Mouse (Mus musculus) brain, embryonic 14.5 days (tissue): ENCODE measurements around the gene Mettl1. TPM values are rescaled to one million over a fixed set of nuclear protein-coding genes. Genes with fewer than 3 reads are reported as not detected.
"Not testable (repeated sequence)": the region's sequence is repeated elsewhere in the genome, so short reads cannot be mapped to it uniquely, and the experiment has no call there.

Source experiments
- DNase-seq: peaks from one replicate; pipeline ENCODE4 v3.0.0-alpha.2; 2011; ENCODE audit warnings: low read depth
- CTCF ChIP-seq: fragments of 200-500 bp; IDR thresholded peaks from 2 replicates; pipeline ENCODE4 v1.5.1; 2012; ENCODE audit warnings: inconsistent platforms, mild to moderate bottlenecking, moderate library complexity, borderline replicate concordance; ENCODE audit not compliant: insufficient read depth, insufficient read length; ENCODE audit errors: extremely low read depth
- POLR2A ChIP-seq: fragments of 200-500 bp; IDR thresholded peaks from 2 replicates; pipeline ENCODE4 v1.6.1; 2012; ENCODE audit warnings: mild to moderate bottlenecking, inconsistent platforms, borderline replicate concordance; ENCODE audit not compliant: poor library complexity, insufficient read depth, insufficient read length, severe bottlenecking; ENCODE audit errors: extremely low read depth
- polyA plus RNA-seq: library from polyadenylated mRNA; depleted of rRNA; stranded (reverse); fragments of >200 nt; gene quantifications from 2 replicates; pipeline ENCODE4 v1.2.3, GENCODE M21; 2012

The Mettl1 gene
- polyA plus RNA-seq, 1 experiment: 15.8 TPM

- DNase-seq: no peak
- TF ChIP-seq CTCF: no peak
- TF ChIP-seq POLR2A: no peak
These were observed 30.0 kb downstream of the Mettl1 start for GRCm38 (mm10) chr10:127071203-127071602.

GRCm38 (mm10) chr10:127072270-127072669 lies 31.1 kb downstream of the Mettl1 start:
- not testable (repeated sequence) for DNase-seq

GRCm38 (mm10) chr10:127072969-127073368 lies 31.8 kb downstream of the Mettl1 start:
- DNase-seq: not testable (repeated sequence)

GRCm38 (mm10) chr10:127073981-127074380 lies 32.8 kb downstream of the Mettl1 start:
- DNase-seq: no peak
- TF ChIP-seq POLR2A: no peak
- TF ChIP-seq CTCF: no peak

- TF ChIP-seq CTCF (no peak), POLR2A (no peak)
- no peak for DNase-seq
These were observed 33.9 kb downstream of the Mettl1 start, which contains the start of gene Agap2 for GRCm38 (mm10) chr10:127075080-127075479. TSS of gene Agap2 (plus strand) at chr10:127075284.

- no peak for TF ChIP-seq CTCF
- no peak for TF ChIP-seq POLR2A
- DNase-seq: no peak
These were observed 34.4 kb downstream of the Mettl1 start for GRCm38 (mm10) chr10:127075651-127076050.

GRCm38 (mm10) chr10:127076082-127076481 lies 34.9 kb downstream of the Mettl1 start:
- DNase-seq: peak; percentile 39
- TF ChIP-seq CTCF (no peak), POLR2A (no peak)

GRCm38 (mm10) chr10:127077515-127077914 lies 36.3 kb downstream of the Mettl1 start:
- no peak for TF ChIP-seq POLR2A
- no peak for TF ChIP-seq CTCF
- peak; percentile 20 for DNase-seq

- no peak for TF ChIP-seq CTCF
- no peak for TF ChIP-seq POLR2A
- DNase-seq: peak; percentile 85
These were observed 36.9 kb downstream of the Mettl1 start for GRCm38 (mm10) chr10:127078001-127078676.

GRCm38 (mm10) chr10:127078677-127079575 lies 37.7 kb downstream of the Mettl1 start:
- DNase-seq: peak; percentile 92
- peak; percentile 25; the same call in 1 of the 2 replicates for TF ChIP-seq POLR2A
- TF ChIP-seq CTCF: no peak

- peak; percentile 60 for DNase-seq
- TF ChIP-seq POLR2A: no peak
- peak; percentile 47; the same call in 1 of the 2 replicates for TF ChIP-seq CTCF
These were observed 38.6 kb downstream of the Mettl1 start for GRCm38 (mm10) chr10:127079665-127080391.

- TF ChIP-seq POLR2A (no peak), CTCF (0 out of 2 replicates have a peak, but pooled peaks have one; percentile 7)
- peak; percentile 36 for DNase-seq
These were observed 39.9 kb downstream of the Mettl1 start for GRCm38 (mm10) chr10:127080901-127081780.
